Mouse (Mus musculus) adrenal gland, adult 8-10 months (tissue): Measurements from ENCODE around the gene Amt. TPM values are rescaled to one million over a fixed set of nuclear protein-coding genes. Genes with fewer than 3 reads are reported as not detected.
"Not testable (repeated sequence)": the region's sequence is repeated elsewhere in the genome, so short reads cannot be mapped to it uniquely, and the experiment has no call there.

Experiments
- DNase-seq: peaks from one replicate; pipeline ENCODE4 v3.0.0; 2022
- total RNA-seq, 4 experiments: library from RNA; stranded (reverse); gene quantifications; 2 replicates each; pipeline ENCODE4 v1.2.4; 2022

Amt gene
- total RNA-seq, result 10 to 100 TPM in 2 of 4 experiments, 1 to 10 TPM in 2; 3.8 to 10.9 (median 7.1) TPM

- DNase-seq, result no peak
Observed at GRCm38 (mm10) chr9:108296453-108297355, at the start of gene Amt. Gene Amt, plus strand, starts transcription at chr9:108296853.

- no peak for DNase-seq
Observed at GRCm38 (mm10) chr9:108248957-108249356, 47.7 kb upstream of the Amt start.

GRCm38 (mm10) chr9:108251877-108252276 is 44.8 kb upstream of the Amt start:
- peak; percentile 68 for DNase-seq

GRCm38 (mm10) chr9:108252766-108253165 is 43.9 kb upstream of the Amt start:
- DNase-seq, result no peak

GRCm38 (mm10) chr9:108260526-108260925 is 36.1 kb upstream of the Amt start:
- no peak for DNase-seq

GRCm38 (mm10) chr9:108261865-108262264 is 34.8 kb upstream of the Amt start:
- DNase-seq, result no peak

GRCm38 (mm10) chr9:108262494-108263049 is 34.1 kb upstream of the Amt start:
- no peak for DNase-seq

- peak; percentile 66 for DNase-seq
Observed at GRCm38 (mm10) chr9:108263131-108263681, 33.4 kb upstream of the Amt start.

GRCm38 (mm10) chr9:108263690-108264190 is 32.9 kb upstream of the Amt start, which contains the start of gene Dag1:
Gene Dag1, minus strand, starts transcription at chr9:108263958.
- peak; percentile 98 for DNase-seq

- no peak for DNase-seq
Observed at GRCm38 (mm10) chr9:108264191-108264921, 32.3 kb upstream of the Amt start.

GRCm38 (mm10) chr9:108266261-108266935 is 30.3 kb upstream of the Amt start:
- no peak for DNase-seq

- no peak for DNase-seq
Observed at GRCm38 (mm10) chr9:108267691-108268090, 29.0 kb upstream of the Amt start.

GRCm38 (mm10) chr9:108268701-108269100 is 28.0 kb upstream of the Amt start:
- not testable (repeated sequence) for DNase-seq

GRCm38 (mm10) chr9:108271941-108272340 is 24.7 kb upstream of the Amt start:
- DNase-seq, result no peak

GRCm38 (mm10) chr9:108272691-108273090 is 24.0 kb upstream of the Amt start:
- no peak for DNase-seq

- no peak for DNase-seq
Observed at GRCm38 (mm10) chr9:108273485-108273884, 23.2 kb upstream of the Amt start.

GRCm38 (mm10) chr9:108274476-108275330 is 21.9 kb upstream of the Amt start:
- DNase-seq, result peak; percentile 77

- DNase-seq, result no peak
Observed at GRCm38 (mm10) chr9:108275331-108275659, 21.4 kb upstream of the Amt start.

- no peak for DNase-seq
Observed at GRCm38 (mm10) chr9:108278697-108279450, 17.8 kb upstream of the Amt start.
